Mouse (Mus musculus): Measurements from ENCODE around the gene Gm11437. TPM values are rescaled to one million over a fixed set of nuclear protein-coding genes. Genes with fewer than 3 reads are reported as not detected.

Gm11437 gene
- polyA plus RNA-seq, 1 experiment from 2014 or later = 0.10 TPM

Other genes starting within 250 kb of the Gm11437 start
- 24.0 and 27.4 TPM in 2 replicates for gene Ddx52, start 225.4 kb downstream of the Gm11437 start, polyA plus RNA-seq (2015; fragmentation: Nextera tagmentation; extraction: Ambion mirVana)
- gene Synrg, start 203.0 kb downstream of the Gm11437 start, polyA plus RNA-seq (2015; fragmentation: Nextera tagmentation; extraction: Ambion mirVana) = 11.7 and 12.8 TPM in 2 replicates
- gene Dusp14, start 98.2 kb downstream of the Gm11437 start, polyA plus RNA-seq (2015; fragmentation: Nextera tagmentation; extraction: Ambion mirVana) = 19.4 and 24.0 TPM in 2 replicates
- gene Tada2a, start 37.9 kb downstream of the Gm11437 start, polyA plus RNA-seq (2015; fragmentation: Nextera tagmentation; extraction: Ambion mirVana) = 25.9 and 26.0 TPM in 2 replicates
- 13.5 and 16.1 TPM in 2 replicates for gene Acaca, start 37.8 kb downstream of the Gm11437 start, polyA plus RNA-seq (2015; fragmentation: Nextera tagmentation; extraction: Ambion mirVana)

All from stomach, embryonic 16.5 days (tissue).